Mouse (Mus musculus) cerebellum, adult 9-11 months (tissue): ENCODE data around the gene Cebpa.

Source experiments
- DNase-seq: peaks from one replicate; pipeline ENCODE4 v3.0.0; 2022

Gene Cebpa

DNA sequence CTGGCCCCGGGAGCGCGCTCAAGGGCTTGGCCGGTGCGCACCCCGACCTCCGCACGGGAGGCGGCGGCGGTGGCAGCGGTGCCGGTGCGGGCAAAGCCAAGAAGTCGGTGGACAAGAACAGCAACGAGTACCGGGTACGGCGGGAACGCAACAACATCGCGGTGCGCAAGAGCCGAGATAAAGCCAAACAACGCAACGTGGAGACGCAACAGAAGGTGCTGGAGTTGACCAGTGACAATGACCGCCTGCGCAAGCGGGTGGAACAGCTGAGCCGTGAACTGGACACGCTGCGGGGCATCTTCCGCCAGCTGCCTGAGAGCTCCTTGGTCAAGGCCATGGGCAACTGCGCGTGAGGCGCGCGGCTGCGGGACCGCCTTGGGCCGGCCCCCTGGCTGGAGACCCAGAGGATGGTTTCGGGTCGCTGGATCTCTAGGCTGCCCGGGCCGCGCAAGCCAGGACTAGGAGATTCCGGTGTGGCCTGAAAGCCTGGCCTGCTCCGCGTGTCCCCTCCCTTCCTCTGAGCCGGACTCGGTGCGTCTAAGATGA, 1.1 kb downstream of the Cebpa start:
- peak; percentile 64 for DNase-seq

DNA sequence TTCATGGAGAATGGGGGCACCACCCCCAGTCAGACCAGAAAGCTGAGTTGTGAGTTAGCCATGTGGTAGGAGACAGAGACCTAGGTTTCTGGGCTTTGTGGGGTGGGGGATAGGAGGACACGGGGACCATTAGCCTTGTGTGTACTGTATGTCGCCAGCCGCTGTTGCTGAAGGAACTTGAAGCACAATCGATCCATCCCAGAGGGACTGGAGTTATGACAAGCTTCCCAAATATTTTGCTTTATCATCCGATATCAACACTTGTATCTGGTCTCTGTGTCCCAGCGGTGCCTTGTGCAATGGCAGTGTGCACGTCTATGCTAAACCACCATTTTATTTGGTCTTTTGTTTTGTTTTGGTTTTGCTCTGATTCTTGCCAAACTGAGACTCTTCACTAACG, 2.1 kb downstream of the Cebpa start:
- no peak for DNase-seq

DNA sequence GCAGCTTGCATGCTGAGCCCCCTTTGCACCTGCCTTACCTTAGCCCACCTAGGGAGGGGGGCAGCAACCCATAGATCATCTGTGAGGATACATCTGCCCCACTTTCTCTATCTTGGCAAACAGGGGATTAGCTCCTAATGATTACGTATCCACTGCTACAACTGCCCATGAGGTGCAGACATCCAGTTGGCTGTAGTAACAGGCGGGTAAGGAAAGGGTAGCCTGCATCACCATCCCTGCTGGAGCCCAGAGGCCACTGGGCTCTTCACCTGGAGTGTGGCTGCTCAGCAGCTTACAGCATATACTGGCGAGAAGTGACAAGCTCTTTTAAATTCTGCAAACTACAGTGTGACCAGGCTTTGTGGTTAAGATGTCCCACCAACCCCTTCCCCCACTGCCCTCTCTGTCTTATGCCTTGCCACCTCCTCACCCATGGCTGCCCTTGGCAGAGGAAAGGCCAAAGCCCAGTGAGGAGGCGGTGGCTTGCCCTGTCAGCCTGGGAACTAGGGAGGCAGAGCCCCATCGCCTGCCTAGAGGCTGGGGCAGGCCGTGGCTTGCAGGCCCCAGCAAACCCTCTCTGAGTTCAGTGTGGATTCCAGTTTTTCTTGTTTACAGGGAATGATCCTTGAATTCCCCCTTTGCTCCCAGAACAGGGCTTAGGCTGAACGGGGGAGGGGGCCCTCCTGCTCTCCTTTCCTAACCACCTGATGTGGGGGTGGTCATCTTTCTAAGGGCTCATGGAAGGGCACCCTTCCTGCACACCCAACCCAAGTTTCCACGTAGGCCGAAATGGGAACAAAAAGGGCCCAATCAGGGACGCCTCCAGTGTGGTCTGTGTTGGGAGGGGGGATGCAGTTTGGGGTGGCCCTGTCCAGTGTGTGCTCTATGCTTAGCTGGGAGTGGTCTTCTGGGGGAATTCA, 3.6 kb downstream of the Cebpa start:
- no peak for DNase-seq

DNA sequence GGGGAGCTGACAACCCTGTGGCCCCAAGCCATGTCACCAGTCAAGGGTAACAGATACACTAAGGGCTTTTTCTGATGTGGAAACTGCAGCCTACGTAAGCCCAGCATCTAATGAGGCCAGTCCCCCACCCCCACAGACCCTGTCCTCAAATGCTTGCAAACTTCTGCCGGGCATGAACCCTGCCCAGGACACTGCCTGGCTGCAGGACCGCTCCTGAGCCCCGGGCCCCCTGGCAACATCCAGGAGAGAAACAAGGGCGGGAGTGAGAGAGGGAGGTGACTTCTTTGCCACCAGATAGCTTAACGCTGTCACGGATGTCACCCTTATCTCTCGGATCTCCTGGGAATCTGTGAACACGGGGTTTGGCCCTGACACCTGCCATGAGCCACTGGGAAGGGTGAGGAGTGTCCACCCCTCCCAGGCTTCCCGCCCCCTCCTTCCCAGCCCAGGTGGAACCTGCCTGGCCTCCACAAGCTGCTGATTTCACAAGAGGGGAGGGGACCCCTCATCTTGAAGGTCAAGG, 4.4 kb downstream of the Cebpa start:
- DNase-seq: no peak

DNA sequence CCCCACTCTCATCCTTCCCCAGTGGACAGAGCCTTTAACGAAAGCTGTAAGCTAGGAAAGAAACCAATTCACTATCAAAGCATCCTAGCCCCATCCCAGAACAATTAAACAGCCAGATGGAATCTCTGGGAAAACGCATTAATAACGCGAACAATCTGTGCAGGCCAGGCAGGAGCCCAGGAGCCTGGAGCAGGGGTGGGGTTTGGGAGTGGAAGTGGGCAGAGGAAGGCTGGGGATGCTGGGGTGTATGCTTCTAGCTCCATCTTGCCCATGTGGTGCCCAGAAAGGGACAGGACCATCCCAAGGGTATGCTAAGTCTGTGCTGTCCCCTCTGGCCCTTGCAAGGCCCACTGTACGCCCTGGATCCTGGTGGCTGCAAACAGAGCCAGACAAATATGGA, 5.1 kb downstream of the Cebpa start:
- no peak for DNase-seq

DNA sequence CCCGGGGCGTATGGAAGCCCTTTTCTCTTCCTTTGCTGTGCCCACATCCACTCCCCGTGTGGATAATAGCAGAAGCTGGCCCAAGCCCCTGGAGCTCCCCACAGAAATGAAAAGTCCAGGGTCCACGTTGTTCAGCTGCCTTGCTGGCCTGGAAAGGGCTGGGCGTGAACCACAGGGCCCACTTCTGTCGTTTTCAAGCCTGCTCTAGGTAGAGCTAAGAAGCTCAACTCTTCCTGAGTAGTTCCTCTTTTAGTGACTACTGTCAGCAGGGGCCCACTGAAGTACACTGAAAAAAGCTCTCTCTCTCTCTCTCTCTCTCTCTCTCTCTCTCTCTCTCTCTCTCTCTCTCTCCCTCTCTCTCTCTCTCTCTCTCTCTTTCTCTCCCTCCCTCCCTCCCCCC, 5.7 kb downstream of the Cebpa start:
- no peak for DNase-seq

DNA sequence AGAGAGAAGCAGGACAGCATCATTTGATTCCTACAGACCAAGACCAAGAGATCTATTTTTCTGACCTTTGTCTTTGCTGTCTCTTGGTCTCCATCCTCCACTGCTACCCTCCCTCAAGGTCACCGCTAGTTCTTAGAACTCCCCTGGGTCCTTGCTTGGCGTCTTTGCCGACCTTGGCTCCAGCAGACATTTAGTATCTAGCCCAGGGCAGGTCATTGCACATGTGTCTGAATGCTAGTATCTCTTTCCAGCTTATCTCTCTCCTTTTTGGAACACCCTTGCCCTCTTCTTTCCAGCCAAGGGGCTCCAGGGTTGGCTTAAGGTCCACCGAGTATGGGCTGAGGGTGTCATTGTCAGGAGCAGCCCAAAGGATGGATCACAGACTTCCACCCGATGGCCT, 6.9 kb downstream of the Cebpa start:
- DNase-seq: no peak

DNA sequence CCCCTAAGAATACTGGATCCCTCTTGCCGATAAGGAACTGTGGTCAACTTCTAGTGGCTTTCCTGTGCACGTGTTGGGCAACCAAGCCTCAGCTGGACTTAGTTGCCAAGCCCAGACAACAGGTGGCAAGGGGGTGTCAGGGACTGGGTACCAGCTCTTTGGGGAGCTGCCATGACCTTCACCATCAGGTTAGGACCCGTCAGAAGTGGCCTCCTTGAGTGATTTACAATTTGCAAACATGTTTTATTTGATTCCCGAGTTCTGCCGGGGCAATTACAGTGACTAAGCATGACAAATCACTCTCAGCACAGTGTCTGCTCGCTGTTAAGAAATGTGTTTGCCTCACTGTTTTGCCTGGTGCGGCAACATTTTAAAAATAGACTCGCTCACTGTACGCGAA, 7.9 kb downstream of the Cebpa start:
- no peak for DNase-seq

DNA sequence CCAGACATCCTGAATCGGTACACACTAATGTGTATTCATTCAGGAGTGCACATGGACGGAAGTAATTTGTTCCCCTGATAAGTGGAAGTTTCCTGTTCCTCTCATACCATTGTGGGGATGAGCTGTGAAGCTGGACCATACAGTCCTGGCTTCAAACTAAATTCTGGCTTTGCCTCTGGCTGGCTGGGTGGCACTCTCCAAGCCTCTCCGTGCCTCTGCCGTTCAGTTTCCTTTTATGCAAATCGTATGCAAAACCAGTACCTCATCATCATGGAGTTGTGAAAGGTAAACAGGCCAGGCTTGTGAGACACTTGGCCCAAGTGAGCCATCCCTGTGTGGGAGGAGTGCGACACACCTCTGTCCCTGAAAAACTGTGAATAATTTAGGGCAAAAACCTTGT, 8.6 kb downstream of the Cebpa start:
- DNase-seq: no peak

DNA sequence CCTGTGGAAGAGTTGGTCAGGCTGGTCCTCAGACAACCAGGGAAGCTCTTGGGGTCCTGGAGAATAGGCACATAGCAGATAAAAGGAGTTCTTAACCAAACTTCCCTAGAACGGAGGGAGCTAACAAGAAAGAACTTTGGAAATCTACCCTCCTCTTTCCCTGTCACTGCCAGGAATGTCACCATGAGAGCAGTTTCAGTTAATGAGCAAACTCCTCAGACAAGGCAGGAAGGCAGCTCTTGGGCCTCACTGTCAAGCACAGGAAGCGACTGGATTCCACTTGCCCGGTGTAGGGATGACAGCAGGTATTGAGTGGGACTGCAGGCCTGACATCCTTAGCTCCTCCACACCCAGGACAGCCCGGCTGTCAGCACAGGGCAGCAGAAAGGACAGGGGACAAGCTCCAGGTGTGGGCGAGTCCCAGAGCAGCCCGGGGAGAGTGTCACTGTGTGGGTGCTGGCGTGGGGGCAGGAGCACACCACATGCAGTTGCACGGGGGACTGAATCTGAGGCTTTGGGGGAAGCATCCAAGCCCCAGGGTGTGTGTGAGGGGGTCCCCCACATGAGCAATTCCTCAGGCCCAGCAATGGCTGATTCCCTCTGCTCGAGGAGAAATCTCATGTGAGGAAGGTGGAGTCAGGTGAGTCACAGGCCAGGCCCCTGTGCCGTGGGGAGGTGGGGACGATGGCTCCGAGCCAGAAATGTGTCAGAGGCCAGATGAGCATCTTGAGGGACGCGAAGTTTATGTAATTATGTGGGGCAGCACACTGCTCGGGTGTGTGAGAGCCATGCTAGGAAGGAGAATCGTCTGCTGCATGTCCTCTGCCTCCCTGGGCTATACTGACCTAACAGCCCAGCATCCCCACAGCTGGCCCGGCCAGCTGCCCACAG, 9.8 kb downstream of the Cebpa start:
- no peak for DNase-seq

DNA sequence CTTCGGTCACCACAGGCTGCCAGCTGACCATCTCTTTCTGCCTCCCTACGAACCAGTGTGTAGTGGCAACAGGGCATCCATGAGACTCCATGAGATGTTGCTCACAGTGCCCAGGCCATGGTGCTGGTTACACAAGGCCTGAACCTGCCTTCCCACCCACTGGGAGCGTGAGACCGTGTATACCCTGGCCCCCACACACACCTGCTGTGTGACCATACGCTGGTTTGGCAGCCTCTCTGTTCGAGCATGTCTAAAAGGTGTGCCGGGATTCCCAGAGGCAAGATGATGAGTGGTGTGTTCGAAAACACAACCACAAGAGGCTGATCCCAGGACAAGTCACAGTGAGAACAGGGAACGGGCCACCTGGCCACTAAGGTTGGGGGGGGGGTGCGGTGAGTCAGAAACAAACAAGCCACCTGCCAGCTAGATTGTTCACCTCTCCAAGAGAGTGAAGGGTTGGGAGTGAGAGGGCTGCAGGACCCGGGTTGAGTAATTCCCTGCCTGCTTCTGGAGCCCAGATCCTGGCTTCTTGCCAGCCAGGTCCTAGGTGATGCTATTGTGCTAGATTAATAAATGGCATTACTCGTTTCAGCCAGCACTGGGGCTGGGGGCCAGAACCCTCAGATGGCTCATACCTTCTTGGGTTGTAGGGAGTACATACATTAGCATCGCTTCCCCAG, 11.1 kb downstream of the Cebpa start:
- peak; percentile 66 for DNase-seq

DNA sequence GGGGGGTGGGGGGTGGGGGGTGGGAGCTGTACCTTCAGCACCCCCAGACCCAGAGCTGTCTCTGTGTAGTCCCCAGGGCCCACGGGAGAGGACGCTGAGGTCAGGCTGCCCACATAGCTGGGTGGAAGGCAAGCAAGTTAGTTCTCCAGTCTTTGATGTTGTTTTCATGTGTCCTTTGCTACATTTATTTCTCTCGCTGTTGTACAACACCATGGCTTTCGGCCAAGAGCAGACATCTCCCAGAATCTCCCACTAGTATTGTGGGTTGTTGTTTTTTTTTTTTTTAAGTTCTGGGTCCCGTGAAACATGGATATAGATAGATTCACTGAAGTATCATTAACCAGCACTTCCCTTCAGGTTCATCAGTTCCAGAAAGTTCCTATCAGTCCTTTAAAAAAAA, 11.8 kb downstream of the Cebpa start:
- DNase-seq: no peak

DNA sequence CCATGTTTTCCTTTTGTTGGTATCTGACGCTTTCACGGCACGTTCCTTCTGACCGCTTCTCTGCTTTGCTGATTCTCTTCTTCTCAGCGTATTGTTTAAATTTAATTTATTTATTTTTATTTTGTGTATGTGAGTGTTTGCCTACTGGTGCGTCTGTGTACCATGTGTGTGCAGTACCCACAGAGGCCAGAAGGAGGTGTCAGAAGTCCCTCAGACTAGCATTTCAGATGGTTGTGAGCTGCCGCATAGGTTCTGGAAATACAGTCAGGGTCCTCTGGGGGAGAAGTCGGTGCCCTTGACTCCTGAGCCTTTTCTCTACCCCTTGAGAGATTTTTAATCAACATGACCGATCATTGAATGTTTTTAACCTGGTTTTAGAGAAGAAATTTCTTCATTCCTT, 12.5 kb downstream of the Cebpa start:
- no peak for DNase-seq

DNA sequence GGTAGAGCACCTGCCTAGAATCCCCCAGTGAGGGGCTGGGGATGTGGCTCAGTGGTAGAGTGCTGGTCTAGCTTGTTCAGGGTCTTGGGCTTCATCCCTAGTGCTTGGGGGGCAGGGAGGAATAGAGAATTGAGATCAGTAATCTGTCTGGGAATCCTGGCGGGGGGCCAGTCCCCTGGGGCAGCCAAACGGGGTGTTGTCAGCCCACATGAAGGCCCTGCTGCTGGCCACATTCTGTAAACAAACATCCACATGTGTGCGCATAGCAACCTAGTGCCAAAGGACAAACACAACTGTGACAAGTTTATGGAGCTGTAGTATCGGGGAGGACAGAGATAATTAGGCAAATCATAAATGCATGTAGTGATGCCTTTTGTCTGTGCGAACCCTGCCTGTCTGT, 15.5 kb downstream of the Cebpa start:
- no peak for DNase-seq

DNA sequence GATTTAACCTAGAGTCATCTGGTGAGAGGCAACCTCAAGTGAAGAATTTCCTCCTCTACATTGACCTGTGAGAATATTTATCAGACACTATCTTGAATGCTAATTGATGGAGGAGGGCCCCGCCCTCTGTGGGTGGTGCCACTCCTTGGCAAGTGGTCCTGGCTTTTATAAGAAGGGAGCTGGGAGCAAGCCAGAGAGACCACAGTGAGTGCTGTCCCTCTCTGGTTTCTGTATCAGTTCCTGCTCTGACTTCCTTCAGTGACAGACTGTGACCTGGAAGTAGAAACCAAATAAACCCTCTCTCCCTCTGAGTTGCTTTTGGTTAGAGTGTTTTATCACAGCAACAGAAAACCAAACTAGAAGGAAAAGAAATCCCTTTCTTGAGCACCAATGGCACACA, 18.4 kb downstream of the Cebpa start:
- DNase-seq: no peak

DNA sequence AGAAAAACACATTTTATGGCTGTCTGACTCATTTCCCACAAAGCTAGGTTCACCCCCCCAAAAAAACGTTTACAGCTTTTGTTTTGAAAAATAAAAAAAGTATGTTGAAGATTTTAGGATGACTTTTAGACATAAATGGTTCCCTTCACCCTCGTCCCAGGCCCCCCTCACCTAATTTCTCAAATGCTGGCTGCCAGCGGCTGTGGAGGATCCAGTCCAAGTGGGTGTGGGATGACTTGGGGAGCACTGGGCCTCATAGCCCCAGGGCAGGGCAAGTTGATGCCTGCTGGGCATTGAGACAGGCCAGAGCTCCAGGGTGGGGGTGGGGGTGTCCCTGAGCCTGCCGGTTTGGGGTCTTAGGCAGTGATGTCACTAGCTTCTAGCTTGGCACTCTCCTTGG, 19.4 kb downstream of the Cebpa start:
- no peak for DNase-seq

DNA sequence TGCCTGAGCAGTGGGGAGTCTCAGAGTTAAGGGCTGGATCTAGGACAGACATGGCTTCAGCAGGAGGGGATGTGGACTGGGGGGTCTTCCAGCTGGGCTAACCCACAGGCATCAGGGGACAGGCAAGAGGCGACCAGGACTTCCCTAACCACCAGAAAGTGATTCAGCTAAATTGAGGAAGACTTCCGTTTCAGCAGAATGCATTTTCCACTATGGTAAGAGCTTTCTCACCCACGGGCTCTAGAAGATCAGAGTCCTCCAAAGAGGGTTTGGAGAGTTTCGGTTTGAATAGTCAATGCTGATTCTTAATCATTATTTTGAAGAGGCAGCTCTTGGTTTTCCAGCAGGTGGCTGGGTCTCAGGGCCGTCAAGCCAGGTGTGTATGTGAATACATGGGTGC, 20.8 kb downstream of the Cebpa start:
- no peak for DNase-seq

DNA sequence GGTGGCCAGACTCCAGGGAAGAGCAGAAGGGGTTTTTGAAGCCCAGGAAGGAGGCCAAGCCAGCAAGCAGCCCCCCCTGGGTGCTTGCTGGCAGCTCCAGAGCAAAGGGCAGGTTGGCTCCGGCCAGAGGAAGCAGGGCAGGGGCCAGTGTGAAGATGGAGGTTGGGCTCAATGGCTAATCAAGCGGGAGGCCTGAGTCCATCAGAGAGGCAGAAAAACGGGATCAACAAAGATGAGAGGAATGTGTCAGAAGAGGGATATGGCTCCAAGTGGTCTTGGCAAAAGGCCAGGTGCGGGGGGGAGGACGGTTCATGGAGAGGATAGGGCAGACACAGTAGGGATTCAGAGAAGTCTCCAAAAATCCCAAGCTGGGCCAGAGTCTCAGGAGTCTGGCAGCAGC, 22.4 kb downstream of the Cebpa start:
- no peak for DNase-seq

DNA sequence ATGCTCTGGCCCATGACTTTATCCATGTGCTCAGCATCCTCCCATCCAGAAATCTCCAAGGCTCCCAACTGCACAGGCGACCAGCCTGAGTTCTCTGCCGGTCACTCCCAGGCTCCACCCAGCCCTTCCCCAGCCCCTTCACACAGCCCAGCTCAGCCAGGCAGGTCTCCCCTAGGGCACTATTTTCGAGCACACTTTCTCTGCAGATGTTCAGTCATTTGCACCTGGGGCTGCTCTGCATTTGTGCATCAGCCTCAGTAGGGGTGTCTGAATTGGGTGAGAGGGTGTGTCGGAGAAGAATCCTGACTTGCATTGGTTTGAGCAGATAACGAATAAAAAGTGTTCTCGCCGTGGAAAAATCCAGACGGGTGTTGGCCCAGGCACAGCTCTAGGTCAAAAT, 23.4 kb downstream of the Cebpa start:
- no peak for DNase-seq

DNA sequence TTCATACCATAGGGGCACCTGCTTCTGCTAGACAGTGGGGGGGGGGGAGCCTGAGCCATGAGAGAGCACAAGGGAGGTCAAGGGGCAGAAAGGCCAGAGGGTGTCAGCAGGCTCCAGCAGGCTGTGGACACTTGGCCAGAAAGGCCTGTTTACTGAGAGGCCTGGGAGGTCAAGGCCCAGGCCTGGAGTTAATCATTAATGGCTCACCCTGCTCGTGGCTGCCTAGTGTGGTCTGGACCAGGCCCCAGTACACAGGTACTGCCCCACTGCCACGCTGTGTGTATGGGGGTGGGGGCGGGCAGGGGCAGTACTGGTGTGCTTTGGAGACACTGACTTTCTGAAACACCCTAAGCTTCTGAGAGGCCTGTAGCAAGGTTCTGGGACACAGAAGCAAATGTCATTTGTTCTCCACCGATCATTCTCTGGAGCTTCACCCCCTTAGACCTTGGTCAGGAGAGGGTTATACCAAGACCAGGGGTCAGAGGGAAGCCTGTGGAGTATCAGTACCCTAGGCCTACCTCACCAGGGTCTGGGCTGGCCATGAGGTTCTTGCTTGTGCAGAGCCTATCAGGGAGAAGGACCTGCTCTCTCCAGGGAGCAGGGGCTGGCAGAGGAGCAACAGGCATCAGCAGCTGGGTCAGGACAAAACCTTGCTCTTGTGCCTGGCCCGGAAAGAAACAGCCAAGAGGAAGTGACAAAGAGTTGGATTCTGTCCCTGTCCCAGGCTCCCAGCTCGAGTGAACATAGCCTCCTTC, 24.9 kb downstream of the Cebpa start:
- DNase-seq: no peak

DNA sequence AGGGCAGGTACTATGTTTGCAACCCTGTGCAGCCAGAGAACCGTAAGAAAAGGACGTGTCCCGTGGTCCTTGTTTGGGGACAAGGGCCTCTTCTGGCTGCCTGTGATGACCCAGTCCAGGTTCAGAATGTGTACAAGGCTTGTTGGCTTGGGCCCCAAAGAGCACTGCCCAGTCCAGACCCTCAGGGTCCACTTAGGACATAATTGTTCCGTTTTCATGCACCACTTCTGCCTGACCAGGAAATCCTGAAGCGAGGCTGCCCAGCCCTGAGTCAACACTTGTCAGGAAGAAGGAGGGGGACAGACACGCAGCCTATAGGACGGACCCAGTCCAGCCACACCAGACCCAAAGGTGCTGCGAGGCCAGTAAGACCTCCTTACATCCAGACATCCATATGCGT, 26.0 kb downstream of the Cebpa start:
- DNase-seq: no peak

DNA sequence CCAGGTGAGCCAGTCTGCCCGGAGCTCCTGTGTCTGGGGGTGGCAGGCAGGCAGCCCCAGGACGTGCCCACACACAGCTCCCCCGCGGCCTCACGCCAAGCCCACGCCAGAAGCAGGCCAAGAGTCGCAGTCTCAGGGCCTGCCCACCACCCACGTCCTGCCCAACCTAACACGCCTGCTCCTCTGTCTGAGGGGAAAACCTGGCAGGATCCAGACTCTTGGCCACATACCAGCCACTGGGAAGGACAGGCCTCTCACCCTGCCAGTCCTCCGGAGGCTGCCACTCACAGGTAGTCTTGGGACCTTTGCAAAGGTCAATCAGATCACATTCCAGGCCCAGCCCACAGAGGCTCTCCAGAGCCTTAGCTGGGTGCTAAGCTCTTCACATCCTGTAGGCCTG, 27.2 kb downstream of the Cebpa start:
- DNase-seq: no peak
